Mouse (Mus musculus) CH12.LX (cell line): ENCODE measurements at regions not wholly inside any gene's neighbourhood (a gene's known extent, or its start where the extent isn't known, plus 50 kb on each side); places are given as distances from the start of the nearest gene placed in this dataset.

Experiments
- CTCF ChIP-seq, 2 experiments: IDR thresholded peaks in 1 of 2; conservative IDR thresholded peaks in 1 of 2; 2 replicates each; pipeline ENCODE4 v1.5.1; 2011 to 2012; ENCODE audit warnings: low read depth in 2 of 2, low read length in 2 of 2, improper control_type of control experiment in 1 of 2, inconsistent platforms in 1 of 2, mild to moderate bottlenecking in 1 of 2, moderate library complexity in 1 of 2
- E2F4 ChIP-seq: IDR thresholded peaks from 2 replicates; pipeline ENCODE4 v1.6.1; 2011; ENCODE audit warnings: low read depth, low read length, improper control_type of control experiment; ENCODE audit not compliant: insufficient replicate concordance
- EP300 ChIP-seq: IDR thresholded peaks from 2 replicates; pipeline ENCODE4 v1.6.1; 2011; ENCODE audit warnings: low read length, improper control_type of control experiment
- JUN ChIP-seq: IDR thresholded peaks from 2 replicates; pipeline ENCODE4 v1.6.1; 2011; ENCODE audit warnings: low read depth, mild to moderate bottlenecking, low read length, improper control_type of control experiment, moderate library complexity; ENCODE audit not compliant: insufficient read depth
- KAT2A ChIP-seq: IDR thresholded peaks from 2 replicates; pipeline ENCODE4 v1.6.1; 2012; ENCODE audit warnings: low read length, improper control_type of control experiment, inconsistent platforms; ENCODE audit not compliant: insufficient replicate concordance
- MYC ChIP-seq: IDR thresholded peaks from 2 replicates; pipeline ENCODE4 v1.6.1; 2011; ENCODE audit warnings: low read depth, mild to moderate bottlenecking, improper control_type of control experiment, low read length
- POLR2A ChIP-seq: IDR thresholded peaks from 2 replicates; pipeline ENCODE4 v1.6.1; 2011; ENCODE audit warnings: low read depth, mild to moderate bottlenecking, improper control_type of control experiment, low read length
- USF1 ChIP-seq: IDR thresholded peaks from 2 replicates; pipeline ENCODE4 v1.6.1; 2014; ENCODE audit warnings: low read depth, mild to moderate bottlenecking, inconsistent platforms, low read length, improper control_type of control experiment

DNA sequence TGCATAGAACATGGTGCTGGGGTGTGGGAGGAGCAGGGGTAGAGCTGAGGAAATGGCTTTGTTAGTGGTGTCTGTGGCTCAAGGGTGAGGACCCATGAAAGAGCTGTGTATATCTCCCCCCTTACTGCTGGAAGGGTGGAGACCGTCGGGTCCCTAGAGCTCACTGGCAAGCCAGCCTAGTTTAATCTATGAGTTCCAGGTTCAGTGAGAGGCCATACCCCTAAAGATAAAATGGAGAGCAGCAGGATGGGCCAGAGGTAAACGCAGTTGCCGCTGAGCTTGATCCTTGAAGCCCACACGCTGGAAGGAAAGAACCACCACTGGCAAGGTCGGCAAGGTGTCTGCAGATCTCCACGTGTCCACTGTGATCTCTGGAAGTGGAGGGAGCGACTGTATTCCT is 164.1 kb upstream of the Stt3b start:
- TF ChIP-seq E2F4 (no peak), CTCF (conservative IDR thresholded peaks at IDR 0.05 in 1 of 2, IDR thresholded peaks at IDR 0.05 in 1 of 2; ENCODE audit: low read depth in 2 of 2, low read length in 2 of 2) (no peak), POLR2A (no peak), JUN (no peak), MYC (no peak), KAT2A (no peak), EP300 (no peak), USF1 (no peak)
